ENCODE assay signal across 8 mouse cellular contexts in the genomic region with DNA sequence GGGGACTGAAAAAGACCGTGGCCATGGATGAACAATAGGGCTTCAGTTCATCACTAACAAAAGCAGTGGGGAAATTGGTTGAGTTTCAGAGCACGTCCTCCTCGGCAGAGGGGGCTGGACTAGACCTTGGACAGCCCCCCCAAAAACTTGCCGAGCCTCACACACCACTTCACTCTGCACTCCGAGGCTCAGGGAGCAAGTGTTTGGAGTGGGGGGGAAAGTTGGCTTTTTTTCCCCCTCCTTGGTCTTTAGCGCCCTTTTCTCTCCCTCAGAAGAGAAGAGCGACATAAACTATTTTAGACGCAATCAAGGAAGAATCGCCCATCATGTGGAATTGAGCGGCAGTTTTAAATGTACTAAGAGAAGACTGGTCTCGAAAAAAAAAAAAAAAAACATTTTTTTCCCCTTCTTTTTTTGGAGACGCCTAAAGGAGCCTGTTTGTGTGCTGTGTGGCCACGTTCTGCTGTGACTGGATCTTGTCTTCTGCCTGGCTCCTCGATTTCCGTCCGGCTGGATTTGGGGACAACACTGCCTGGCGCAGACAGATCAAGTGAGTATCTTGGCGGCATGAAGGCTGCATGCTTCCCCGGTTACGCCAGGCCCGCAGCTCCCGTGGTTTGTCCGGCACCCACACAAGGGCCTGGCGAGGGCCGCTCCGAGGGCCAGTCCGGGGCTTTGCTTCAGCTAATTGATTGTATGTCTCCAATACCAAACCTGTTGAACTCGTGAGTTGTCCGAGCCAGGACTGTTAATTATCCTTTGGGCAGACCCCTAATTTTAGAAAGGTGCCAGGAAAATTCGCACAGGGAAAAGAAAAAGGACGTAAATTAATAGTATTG.
DNase-seq lines count a peak whose midpoint lies in the region; ATAC-seq and TF ChIP-seq lines count a peak whose summit lies in the region.

No protein-coding gene starts in this region.

- H3K4me3 ChIP-seq in liver, postnatal 0 days (ENCODE audit: low read depth, low read length): no peak overlapping the region
- H3K4me3 ChIP-seq in liver, embryonic 11.5 days (ENCODE audit: low read depth, low read length): no peak overlapping the region
- H3K4me3 ChIP-seq in heart, embryonic 16.5 days (ENCODE audit: low read length): peak overlapping the region; percentile 29; the same call in 1 of the 2 replicates
- H3K4me3 ChIP-seq in limb, embryonic 14.5 days (replicated peaks; ENCODE audit: low read length): no peak overlapping the region; the same call in 1 of the 2 replicates
- H3K4me3 ChIP-seq in stomach, embryonic 16.5 days (replicated peaks; ENCODE audit: low read length): peak overlapping the region; percentile 15; the same call in 1 of the 2 replicates
- no peak overlapping the region for H3K4me3 ChIP-seq in lung, adult 2 months (replicated peaks; ENCODE audit: extremely low read depth, low read depth, low read length)

- ATAC-seq in liver, postnatal 0 days: no peak
- no peak for ATAC-seq in liver, embryonic 11.5 days (replicated peaks; ENCODE audit: low FRiP score)
- no peak for ATAC-seq in heart, embryonic 16.5 days (replicated peaks; ENCODE audit: extremely low read depth, insufficient read depth, low FRiP score)
- no peak for ATAC-seq in limb, embryonic 14.5 days (ENCODE audit: low FRiP score, low read depth)
- ATAC-seq in stomach, embryonic 16.5 days (ENCODE audit: insufficient read depth, low FRiP score): no peak

- TF ChIP-seq POLR2A in limb, embryonic 14.5 days (IDR thresholded peaks at IDR 0.05; ENCODE audit: borderline replicate concordance, extremely low read depth, insufficient read depth, insufficient read length): no peak
- no peak for TF ChIP-seq POLR2A in lung, adult 2 months (IDR thresholded peaks at IDR 0.05; ENCODE audit: borderline replicate concordance, extremely low read depth, low read depth, low read length)

- TF ChIP-seq CTCF in liver, postnatal 0 days (IDR thresholded peaks at IDR 0.05; ENCODE audit: low read depth): no peak
- TF ChIP-seq CTCF in lung, adult 2 months (IDR thresholded peaks at IDR 0.05; ENCODE audit: insufficient read depth, low read length): no peak

- peaks cover 86% of the 10 kb centered on the region for H3K27me3 ChIP-seq in liver, postnatal 0 days (ENCODE audit: insufficient read depth, low read length)
- H3K27me3 ChIP-seq in liver, embryonic 11.5 days (replicated peaks; ENCODE audit: control insufficient read depth, insufficient read depth, low read length): peaks cover 80% of the 10 kb centered on the region
- peaks cover 50% of the 10 kb centered on the region for H3K27me3 ChIP-seq in heart, embryonic 16.5 days (ENCODE audit: control insufficient read depth, insufficient read depth, low read length)
- peaks cover 86% of the 10 kb centered on the region for H3K27me3 ChIP-seq in limb, embryonic 14.5 days (ENCODE audit: control insufficient read depth, insufficient read depth, low read length)
- H3K27me3 ChIP-seq in stomach, embryonic 16.5 days (ENCODE audit: control insufficient read depth, insufficient read depth, low read length): peaks cover 69% of the 10 kb centered on the region

- peaks cover 14% of the 10 kb centered on the region; the same call in 1 of the 2 replicates for H3K4me1 ChIP-seq in liver, postnatal 0 days (ENCODE audit: insufficient read depth)
- no peaks in the 10 kb centered on the region for H3K4me1 ChIP-seq in liver, embryonic 11.5 days (replicated peaks; ENCODE audit: control insufficient read depth, insufficient read depth, low read length)
- peaks cover 7% of the 10 kb centered on the region; the same call in 1 of the 2 replicates for H3K4me1 ChIP-seq in heart, embryonic 16.5 days (ENCODE audit: control insufficient read depth, insufficient read depth, low read length)
- H3K4me1 ChIP-seq in limb, embryonic 14.5 days (ENCODE audit: control insufficient read depth, insufficient read depth, low read length): peaks cover 2% of the 10 kb centered on the region; the same call in 1 of the 2 replicates
- H3K4me1 ChIP-seq in stomach, embryonic 16.5 days (ENCODE audit: control insufficient read depth, insufficient read depth, low read length): 0 out of 2 replicates have a peak, but pooled peaks cover 8% of the 10 kb centered on the region
- H3K4me1 ChIP-seq in lung, adult 2 months (ENCODE audit: control insufficient read depth, insufficient read depth, low read length): peaks cover 3% of the 10 kb centered on the region; the same call in 1 of the 2 replicates

- H3K36me3 ChIP-seq in liver, postnatal 0 days (replicated peaks; ENCODE audit: insufficient read depth, low read length): no peaks in the 10 kb centered on the region
- H3K36me3 ChIP-seq in liver, embryonic 11.5 days (ENCODE audit: control insufficient read depth, insufficient read depth, low read length): no peaks in the 10 kb centered on the region
- no peaks in the 10 kb centered on the region for H3K36me3 ChIP-seq in heart, embryonic 16.5 days (ENCODE audit: control insufficient read depth, insufficient read depth)
- H3K36me3 ChIP-seq in limb, embryonic 14.5 days (ENCODE audit: control insufficient read depth, insufficient read depth, low read length): no peaks in the 10 kb centered on the region
- H3K36me3 ChIP-seq in stomach, embryonic 16.5 days (ENCODE audit: control insufficient read depth, insufficient read depth, low read length): no peaks in the 10 kb centered on the region

- peak; percentile 22 for DNase-seq in liver, postnatal 0 days
- no peak for DNase-seq in liver, embryonic 11.5 days (ENCODE audit: low spot score)
- DNase-seq in cerebellum, adult 9-11 months: peak; percentile 75
- DNase-seq in limb, embryonic 14.5 days (ENCODE audit: low spot score): no peak
- no peak for DNase-seq in lung, adult 2 months
- DNase-seq in adrenal gland, postnatal 10 days: no peak

- TF ChIP-seq EP300 in liver, postnatal 0 days (IDR thresholded peaks at IDR 0.05; ENCODE audit: low read depth): no peak

- H3K4me2 ChIP-seq in liver, postnatal 0 days (ENCODE audit: low read depth, low read length): 0 out of 2 replicates have a peak overlapping the region, but pooled peaks have one; percentile 23
- no peak overlapping the region for H3K4me2 ChIP-seq in liver, embryonic 11.5 days
- H3K4me2 ChIP-seq in heart, embryonic 16.5 days (ENCODE audit: low read depth, low read length): peak overlapping the region; percentile 52
- peak overlapping the region; percentile 3; the same call in 1 of the 2 replicates for H3K4me2 ChIP-seq in limb, embryonic 14.5 days (replicated peaks; ENCODE audit: low read depth, low read length, severe bottlenecking)
- no peak overlapping the region for H3K4me2 ChIP-seq in stomach, embryonic 16.5 days (ENCODE audit: low read depth, low read length)

- H3K9ac ChIP-seq in liver, postnatal 0 days (replicated peaks): no peak overlapping the region
- H3K9ac ChIP-seq in liver, embryonic 11.5 days (ENCODE audit: low read depth, low read length): no peak overlapping the region
- H3K9ac ChIP-seq in heart, embryonic 16.5 days (ENCODE audit: low read length): no peak overlapping the region
- no peak overlapping the region for H3K9ac ChIP-seq in limb, embryonic 14.5 days (ENCODE audit: low read depth, low read length, severe bottlenecking)
- H3K9ac ChIP-seq in stomach, embryonic 16.5 days (ENCODE audit: low read length): no peak overlapping the region

- H3K9me3 ChIP-seq in liver, postnatal 0 days (ENCODE audit: low read length): no peaks in the 10 kb centered on the region
- H3K9me3 ChIP-seq in liver, embryonic 11.5 days (ENCODE audit: control insufficient read depth, low read length): no peaks in the 10 kb centered on the region
- no peaks in the 10 kb centered on the region for H3K9me3 ChIP-seq in heart, embryonic 16.5 days (replicated peaks; ENCODE audit: control insufficient read depth, low read length)
- H3K9me3 ChIP-seq in limb, embryonic 14.5 days (ENCODE audit: control insufficient read depth, low read length): no peaks in the 10 kb centered on the region
- H3K9me3 ChIP-seq in stomach, embryonic 16.5 days (replicated peaks; ENCODE audit: control insufficient read depth, low read length): no peaks in the 10 kb centered on the region

- H3K27ac ChIP-seq in liver, postnatal 0 days (ENCODE audit: low read depth): no peak overlapping the region
- no peak overlapping the region for H3K27ac ChIP-seq in liver, embryonic 11.5 days (ENCODE audit: low read depth, low read length)
- no peak overlapping the region for H3K27ac ChIP-seq in heart, embryonic 16.5 days (ENCODE audit: low read length)
- H3K27ac ChIP-seq in limb, embryonic 14.5 days (replicated peaks; ENCODE audit: low read depth, low read length): no peak overlapping the region
- H3K27ac ChIP-seq in stomach, embryonic 16.5 days (ENCODE audit: low read length): no peak overlapping the region

- WGBS in liver, postnatal 0 days (ENCODE audit: insufficient replicate concordance): 3% methylated on average over 30 of the region's 31 CpGs
- 1% methylated on average over 31 of the region's 31 CpGs for WGBS in liver, embryonic 11.5 days
- WGBS in heart, embryonic 16.5 days: 2% methylated on average over 30 of the region's 31 CpGs
- 1% methylated on average over 31 of the region's 31 CpGs for WGBS in limb, embryonic 14.5 days
- WGBS in stomach, embryonic 16.5 days: 2% methylated on average over 30 of the region's 31 CpGs
- WGBS in lung, adult 2 months: 4% methylated on average over 31 of the region's 31 CpGs

Comparison
In these comparisons a context has a peak if more than half of its experiments do, and no peak if none do; other contexts are left out.
1. DNase-seq: peak in liver, postnatal 0 days (single experiment) and cerebellum, adult 9-11 months (single experiment); none in liver, embryonic 11.5 days (single experiment), limb, embryonic 14.5 days (single experiment), lung, adult 2 months (single experiment) and adrenal gland, postnatal 10 days (single experiment).
2. H3K4me2 ChIP-seq: peak in liver, postnatal 0 days (single experiment), heart, embryonic 16.5 days (single experiment) and limb, embryonic 14.5 days (single experiment); none in liver, embryonic 11.5 days (single experiment) and stomach, embryonic 16.5 days (single experiment).
3. H3K4me3 ChIP-seq: peak in heart, embryonic 16.5 days (single experiment) and stomach, embryonic 16.5 days (single experiment); none in liver, postnatal 0 days (single experiment), liver, embryonic 11.5 days (single experiment), limb, embryonic 14.5 days (single experiment) and lung, adult 2 months (single experiment).